Mouse (Mus musculus) limb, embryonic 13.5 days (tissue): ENCODE measurements around the gene Trp73. TPM values are rescaled to one million over a fixed set of nuclear protein-coding genes. Genes with fewer than 3 reads are reported as not detected.

Experiments
- ATAC-seq: fragments of 200-750 bp; cut with Nextera tagmentation; 2 replicates; pipeline ENCODE4 v1.8.0; 2017; ENCODE audit warnings: low read depth, moderate number of reproducible peaks, moderate TSS enrichment; ENCODE audit not compliant: low FRiP score
- H3K27ac ChIP-seq: fragments of 300-500 bp; sonication (generic); 2 replicates; pipeline ENCODE4 v1.5.1; 2015; ENCODE audit warnings: inconsistent platforms, mild to moderate bottlenecking, moderate library complexity
- H3K27me3 ChIP-seq: fragments of 300-500 bp; sonication (generic); 2 replicates; pipeline ENCODE4 v1.6.1; 2015; ENCODE audit warnings: mild to moderate bottlenecking, inconsistent platforms
- H3K36me3 ChIP-seq: fragments of 300-500 bp; sonication (generic); 2 replicates; pipeline ENCODE4 v1.6.1; 2015; ENCODE audit warnings: inconsistent platforms, mild to moderate bottlenecking, moderate library complexity
- H3K4me1 ChIP-seq: fragments of 300-500 bp; sonication (generic); 2 replicates; pipeline ENCODE4 v1.6.1; 2015; ENCODE audit warnings: inconsistent platforms
- H3K4me2 ChIP-seq: fragments of 300-500 bp; sonication (generic); replicated peaks from 2 replicates; pipeline ENCODE4 v1.6.1; 2015; ENCODE audit warnings: inconsistent platforms, mild to moderate bottlenecking, moderate library complexity
- H3K4me3 ChIP-seq: fragments of 300-500 bp; sonication (generic); 2 replicates; pipeline ENCODE4 v1.5.1; 2015; ENCODE audit warnings: moderate library complexity, mild to moderate bottlenecking, inconsistent platforms
- H3K9ac ChIP-seq: fragments of 300-500 bp; sonication (generic); 2 replicates; pipeline ENCODE4 v1.6.1; 2015; ENCODE audit warnings: mild to moderate bottlenecking, inconsistent platforms
- H3K9me3 ChIP-seq: fragments of 300-500 bp; sonication (generic); 2 replicates; pipeline ENCODE4 v1.6.1; 2016; ENCODE audit warnings: inconsistent platforms
- WGBS: fragments of 180-500 bp; shearing (Covaris S2); methylation state at CpG from one replicate; pipeline ENCODE4 v1.1.7; 2015; 5-methylcytosine and 5-hydroxymethylcytosine counted together
- polyA plus RNA-seq: library from polyadenylated mRNA; unstranded; fragments of >200 nt; fragmentation: Nextera tagmentation; extraction: Ambion mirVana; gene quantifications from 2 replicates; pipeline ENCODE4 v1.2.1, GENCODE M21; 2015

Gene Trp73
- polyA plus RNA-seq, 1 experiment from 2014 or later: 1.7 TPM

DNA sequence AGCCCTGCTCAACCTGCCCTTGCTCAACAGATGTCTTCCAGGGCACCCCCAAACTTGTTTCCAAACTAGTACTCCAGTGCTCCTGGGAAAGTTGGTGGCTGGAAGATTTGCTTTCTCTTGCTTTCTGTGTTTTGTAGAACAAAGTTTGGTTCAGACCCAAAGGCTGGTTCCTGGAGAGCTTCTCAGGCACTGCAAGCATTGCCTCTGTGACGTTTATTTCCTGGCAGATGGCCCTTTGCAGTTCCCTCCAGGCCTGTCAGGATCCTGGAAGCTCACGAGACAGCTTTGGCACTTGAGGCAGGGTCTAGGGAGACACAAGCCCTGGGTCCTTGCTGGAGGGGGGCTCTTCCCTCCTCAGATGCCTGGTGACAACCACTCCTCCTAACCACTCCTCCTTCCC lies 83.3 kb downstream of the Trp73 start:
- WGBS: 46% methylated on average over 2 of the region's 2 CpGs

DNA sequence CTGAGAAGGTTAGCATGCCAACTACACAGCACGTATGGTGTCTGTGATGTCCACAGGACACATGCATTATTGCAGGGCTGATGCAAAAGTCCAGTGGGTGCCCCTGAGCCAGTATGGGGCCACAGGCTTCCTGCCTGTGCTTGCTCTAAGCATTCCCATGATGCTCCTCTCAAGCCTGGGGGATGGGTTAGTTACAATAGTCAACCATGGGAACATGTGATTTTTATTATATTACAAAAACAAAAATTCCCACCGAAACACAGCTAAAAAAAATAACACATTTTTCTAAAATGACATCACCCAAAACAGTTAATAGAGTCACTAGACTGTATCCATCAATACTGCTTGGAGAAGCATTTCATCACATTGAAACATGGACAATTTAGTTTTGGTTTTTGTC lies 84.0 kb downstream of the Trp73 start:
- Histone ChIP-seq H3K4me1 (peaks cover 14% of the 10 kb centered on the region), H3K4me2 (no peak overlapping the region), H3K9ac (no peak overlapping the region), H3K9me3 (no peaks in the 10 kb centered on the region), H3K27me3 (0 out of 2 replicates have a peak, but pooled peaks cover 6% of the 10 kb centered on the region), H3K27ac (no peak overlapping the region), H3K4me3 (no peak overlapping the region), H3K36me3 (no peaks in the 10 kb centered on the region)
- 61% methylated on average over 2 of the region's 2 CpGs for WGBS
- ATAC-seq: no peak

More for the DNA sequence above, 83.3 kb downstream of the Trp73 start:
- no peaks in the 10 kb centered on the region for H3K9me3 ChIP-seq
- H3K27ac ChIP-seq: no peak overlapping the region
- H3K9ac ChIP-seq: no peak overlapping the region
- no peak for ATAC-seq
- H3K4me2 ChIP-seq: no peak overlapping the region
- H3K4me1 ChIP-seq: peaks cover 14% of the 10 kb centered on the region
- H3K36me3 ChIP-seq: no peaks in the 10 kb centered on the region
- no peak overlapping the region for H3K4me3 ChIP-seq
- 0 out of 2 replicates have a peak, but pooled peaks cover 6% of the 10 kb centered on the region for H3K27me3 ChIP-seq

DNA sequence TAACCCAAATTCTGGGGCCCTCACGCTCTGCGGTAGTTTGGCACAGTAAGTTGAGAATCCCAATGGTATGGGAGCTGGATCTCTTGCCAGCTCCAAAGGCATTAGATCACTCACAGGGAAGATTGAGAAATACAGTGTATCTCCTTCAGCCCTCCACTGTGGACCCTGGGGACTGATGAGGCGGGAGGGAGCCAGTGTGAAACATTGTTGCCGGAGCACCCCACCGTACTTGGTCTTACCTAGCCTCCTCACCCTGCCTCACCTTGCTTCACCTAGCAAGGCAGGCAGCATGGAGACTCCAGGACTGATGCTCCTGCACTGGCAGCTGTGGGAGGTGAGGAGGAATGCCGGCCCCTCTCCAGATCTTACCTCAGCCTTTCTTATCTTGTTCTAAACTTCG lies 84.5 kb downstream of the Trp73 start:
- Histone ChIP-seq H3K4me2 (no peak overlapping the region), H3K9ac (no peak overlapping the region), H3K27ac (no peak overlapping the region), H3K4me3 (no peak overlapping the region), H3K36me3 (no peaks in the 10 kb centered on the region), H3K4me1 (peaks cover 14% of the 10 kb centered on the region), H3K9me3 (no peaks in the 10 kb centered on the region), H3K27me3 (0 out of 2 replicates have a peak, but pooled peaks cover 6% of the 10 kb centered on the region)
- WGBS: 86% methylated on average over 7 of the region's 7 CpGs
- ATAC-seq: no peak

DNA sequence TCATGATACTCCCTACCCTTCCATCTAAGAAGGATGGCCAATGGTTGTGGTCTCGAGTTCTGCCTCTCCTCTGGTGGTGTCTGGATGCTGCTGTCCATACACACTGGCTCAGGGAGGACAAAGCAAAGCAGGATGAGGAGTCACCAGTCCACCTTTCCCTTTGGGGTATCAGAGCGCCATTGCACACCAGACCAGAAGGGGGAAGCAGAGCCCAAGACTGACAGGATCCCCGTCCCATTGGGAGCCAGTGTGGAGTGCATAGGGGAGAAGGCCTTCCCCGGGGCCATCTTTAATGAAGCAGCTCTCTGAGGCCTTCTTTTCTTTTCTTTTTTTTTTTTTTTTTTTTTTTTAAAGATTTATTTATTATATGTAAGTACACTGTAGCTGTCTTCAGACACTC lies 86.9 kb downstream of the Trp73 start:
- Histone ChIP-seq H3K9me3 (no peaks in the 10 kb centered on the region), H3K4me1 (peaks cover 14% of the 10 kb centered on the region), H3K4me2 (no peak overlapping the region), H3K9ac (no peak overlapping the region), H3K27ac (no peak overlapping the region), H3K27me3 (no peaks in the 10 kb centered on the region; the same call in 1 of the 2 replicates), H3K4me3 (no peak overlapping the region), H3K36me3 (no peaks in the 10 kb centered on the region)
- ATAC-seq: no peak
- WGBS: 63% methylated on average over 4 of the region's 4 CpGs

DNA sequence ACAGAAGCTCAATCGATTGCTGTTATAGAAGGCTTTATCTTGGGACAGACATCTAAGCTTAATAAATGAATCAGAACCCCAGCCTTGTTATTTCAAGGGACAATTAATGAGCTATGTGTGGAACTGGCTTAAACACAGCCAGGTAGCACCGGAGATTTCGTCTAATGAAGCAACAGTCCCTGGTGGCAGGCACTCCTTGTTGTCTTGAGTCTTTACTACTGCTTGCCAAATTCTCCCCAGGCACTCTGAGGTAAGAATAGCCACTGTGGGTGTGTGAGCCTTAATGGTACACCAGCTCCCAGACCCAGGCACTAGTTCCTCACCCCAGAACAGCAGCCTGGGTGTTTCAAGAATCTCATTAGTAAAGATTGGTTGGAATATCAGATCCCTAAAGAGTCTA lies 88.6 kb downstream of the Trp73 start:
- Histone ChIP-seq H3K27ac (no peak overlapping the region), H3K9ac (no peak overlapping the region), H3K27me3 (no peaks in the 10 kb centered on the region; the same call in 1 of the 2 replicates), H3K4me2 (no peak overlapping the region), H3K4me1 (peaks cover 4% of the 10 kb centered on the region), H3K9me3 (no peaks in the 10 kb centered on the region), H3K36me3 (no peaks in the 10 kb centered on the region), H3K4me3 (no peak overlapping the region)
- no peak for ATAC-seq
- WGBS: 87% methylated on average over 3 of the region's 3 CpGs

DNA sequence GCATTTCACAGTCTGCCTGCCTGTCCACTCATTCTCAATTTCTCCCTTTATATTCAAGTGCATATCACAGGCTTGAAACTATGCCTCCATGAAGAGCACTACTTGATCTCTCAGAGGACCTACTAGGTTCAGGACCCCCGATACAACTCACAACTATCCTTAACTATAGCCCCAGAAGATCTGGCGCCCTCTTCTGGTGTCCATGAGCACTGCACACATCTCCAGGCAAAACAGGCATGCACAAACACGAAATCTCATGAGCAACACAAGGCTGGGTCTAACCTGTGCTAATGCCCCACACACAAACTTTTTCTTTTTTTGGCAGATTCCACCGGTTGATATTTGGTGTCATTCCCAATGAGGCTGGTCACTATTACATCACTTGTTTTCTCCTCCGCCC lies 94.2 kb downstream of the Trp73 start:
- H3K4me1 ChIP-seq: no peaks in the 10 kb centered on the region
- no peak overlapping the region for H3K9ac ChIP-seq
- H3K4me2 ChIP-seq: no peak overlapping the region
- no peak overlapping the region for H3K4me3 ChIP-seq
- ATAC-seq: no peak
- H3K27me3 ChIP-seq: peaks cover under 1% of the 10 kb centered on the region; the same call in 1 of the 2 replicates
- WGBS: 68% methylated on average over 5 of the region's 5 CpGs
- H3K27ac ChIP-seq: no peak overlapping the region
- no peaks in the 10 kb centered on the region for H3K9me3 ChIP-seq
- no peaks in the 10 kb centered on the region for H3K36me3 ChIP-seq

DNA sequence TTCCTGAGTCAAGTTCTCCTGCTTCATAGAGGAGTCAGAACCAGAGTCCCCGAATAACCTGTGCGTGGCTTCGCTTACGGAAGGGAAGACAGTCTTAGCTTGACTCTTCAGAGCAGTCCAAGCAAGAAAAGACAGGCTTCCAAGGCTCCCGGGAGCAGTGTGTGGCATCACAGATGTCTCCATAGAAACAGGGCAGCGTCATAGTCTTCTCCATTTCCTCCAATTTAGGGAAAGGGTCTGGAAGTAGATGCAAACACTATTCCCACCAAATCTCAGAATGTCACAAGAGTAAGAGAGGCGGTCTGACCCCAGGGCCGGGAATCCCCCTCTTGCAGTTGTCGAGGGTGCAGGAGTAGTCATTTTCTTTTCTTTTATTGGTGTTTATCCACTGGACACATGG lies 97.4 kb downstream of the Trp73 start, which contains the start of gene Ccdc27:
Gene Ccdc27, minus strand, starts transcription at position 101 of the 400 bp plus-strand sequence.
- WGBS: 85% methylated on average over 9 of the region's 9 CpGs
- no peak within 1 kb of the TSS for H3K27ac ChIP-seq
- no peak within 1 kb of the TSS for H3K4me3 ChIP-seq
- H3K4me2 ChIP-seq: no peak within 1 kb of the TSS
- H3K27me3 ChIP-seq: peaks cover 6% of the 10 kb centered on the region; the same call in 1 of the 2 replicates
- no peaks in the 10 kb centered on the region for H3K9me3 ChIP-seq
- no peaks in the 10 kb centered on the region for H3K36me3 ChIP-seq
- H3K9ac ChIP-seq: no peak within 1 kb of the TSS
- no peaks in the 10 kb centered on the region for H3K4me1 ChIP-seq
- no peak for ATAC-seq

DNA sequence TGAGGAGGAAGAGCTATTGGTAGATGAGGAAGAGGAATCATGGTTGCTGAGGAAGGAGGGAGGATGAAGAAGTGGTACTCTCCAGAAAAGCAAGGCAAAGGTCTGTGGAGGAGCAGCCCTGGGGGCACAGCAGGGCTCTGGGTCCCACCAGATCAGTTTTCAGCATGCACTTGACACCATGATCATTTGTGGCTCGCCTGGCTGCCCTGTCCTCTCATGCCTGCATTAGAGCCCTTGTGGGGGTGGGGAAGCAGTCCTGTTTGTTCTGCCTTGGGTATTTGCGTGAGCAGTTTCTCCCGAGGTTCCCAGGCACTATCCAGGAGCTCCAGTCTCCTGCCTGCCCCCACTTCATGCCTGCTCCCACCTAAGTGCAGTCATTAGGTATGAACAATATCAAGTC lies 102.9 kb downstream of the Trp73 start:
- H3K4me3 ChIP-seq: no peak overlapping the region

DNA sequence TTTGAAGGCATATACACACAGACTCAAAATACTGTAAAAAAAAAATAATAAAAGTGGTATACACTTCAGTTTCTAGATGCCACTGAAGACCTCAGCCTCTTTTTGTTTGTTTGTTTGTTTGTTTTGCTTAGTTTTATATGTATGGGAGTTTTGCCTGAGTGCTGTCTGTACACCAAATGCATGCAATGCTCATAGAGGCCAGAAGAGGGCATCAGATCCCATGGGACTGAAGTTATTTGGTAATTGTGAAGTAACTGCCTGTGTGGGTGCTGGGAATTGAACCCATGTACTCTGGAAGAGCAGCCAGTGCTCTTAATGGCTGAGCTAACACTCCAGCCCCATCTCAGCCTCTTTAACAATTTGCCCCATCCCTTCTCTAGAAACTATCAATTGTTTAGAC lies 111.4 kb downstream of the Trp73 start:
- no peak overlapping the region for H3K4me3 ChIP-seq
- H3K4me1 ChIP-seq: peaks cover 15% of the 10 kb centered on the region
- H3K27me3 ChIP-seq: peaks cover 49% of the 10 kb centered on the region
- H3K27ac ChIP-seq: no peak overlapping the region
- no peaks in the 10 kb centered on the region for H3K36me3 ChIP-seq
- H3K9me3 ChIP-seq: no peaks in the 10 kb centered on the region
- no peak overlapping the region for H3K4me2 ChIP-seq
- ATAC-seq: no peak
- H3K9ac ChIP-seq: no peak overlapping the region

More for the DNA sequence above, 102.9 kb downstream of the Trp73 start:
- H3K4me2 ChIP-seq: no peak overlapping the region
- no peak overlapping the region for H3K9ac ChIP-seq
- peaks cover 17% of the 10 kb centered on the region; the same call in 1 of the 2 replicates for H3K27me3 ChIP-seq
- WGBS: 28% methylated on average over 3 of the region's 3 CpGs
- no peaks in the 10 kb centered on the region for H3K4me1 ChIP-seq
- no peaks in the 10 kb centered on the region for H3K36me3 ChIP-seq
- no peak for ATAC-seq
- no peaks in the 10 kb centered on the region for H3K9me3 ChIP-seq
- H3K27ac ChIP-seq: no peak overlapping the region

DNA sequence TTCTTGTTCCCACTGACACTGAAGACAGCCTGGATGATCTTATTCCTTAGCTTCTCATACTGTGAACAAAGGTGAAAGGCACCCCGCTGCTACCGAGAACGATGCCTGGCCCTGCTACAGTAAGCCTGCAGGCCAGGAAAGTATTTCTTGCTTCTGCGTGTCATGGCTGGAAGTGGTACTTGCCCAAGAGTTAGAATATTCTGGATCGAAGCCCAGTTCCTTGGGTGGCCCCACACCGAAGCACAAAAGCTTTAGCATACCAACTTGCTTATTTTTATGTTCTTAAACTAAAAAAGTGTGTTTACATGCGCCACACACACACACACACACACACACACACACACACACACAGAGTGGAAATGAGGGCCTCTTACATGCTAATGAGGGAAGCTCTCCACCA lies 111.9 kb downstream of the Trp73 start:
- Histone ChIP-seq H3K27me3 (peaks cover 53% of the 10 kb centered on the region), H3K4me1 (peaks cover 15% of the 10 kb centered on the region), H3K4me3 (no peak overlapping the region), H3K27ac (no peak overlapping the region), H3K9ac (no peak overlapping the region), H3K4me2 (no peak overlapping the region), H3K9me3 (no peaks in the 10 kb centered on the region), H3K36me3 (no peaks in the 10 kb centered on the region)
- no peak for ATAC-seq
- WGBS: 79% methylated on average over 7 of the region's 7 CpGs

DNA sequence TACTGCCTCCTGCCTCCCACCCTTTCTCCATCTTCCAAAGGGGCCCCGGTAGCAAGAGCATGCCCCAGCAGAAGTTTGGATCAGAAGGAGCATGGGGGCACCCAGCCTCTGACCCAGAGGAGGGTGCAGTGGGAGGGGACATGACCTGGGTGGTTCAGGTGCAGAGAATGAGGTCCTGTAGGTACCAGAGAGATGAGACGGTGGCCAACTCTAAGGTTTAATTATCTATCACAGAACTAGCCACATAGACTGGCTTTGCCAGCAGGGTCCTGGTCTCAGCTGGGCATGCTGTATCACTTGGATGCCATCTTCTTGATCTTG lies 113.6 kb downstream of the Trp73 start:
- peak overlapping the region; percentile 62 for H3K9ac ChIP-seq
- WGBS: 16% methylated on average over 2 of the region's 2 CpGs
- H3K4me1 ChIP-seq: peaks cover 15% of the 10 kb centered on the region
- H3K27ac ChIP-seq: no peak overlapping the region
- H3K36me3 ChIP-seq: peaks cover 9% of the 10 kb centered on the region
- peaks cover 55% of the 10 kb centered on the region for H3K27me3 ChIP-seq
- no peak for ATAC-seq
- H3K9me3 ChIP-seq: no peaks in the 10 kb centered on the region
- H3K4me2 ChIP-seq: peak overlapping the region; percentile 73
- peak overlapping the region; percentile 40 for H3K4me3 ChIP-seq

DNA sequence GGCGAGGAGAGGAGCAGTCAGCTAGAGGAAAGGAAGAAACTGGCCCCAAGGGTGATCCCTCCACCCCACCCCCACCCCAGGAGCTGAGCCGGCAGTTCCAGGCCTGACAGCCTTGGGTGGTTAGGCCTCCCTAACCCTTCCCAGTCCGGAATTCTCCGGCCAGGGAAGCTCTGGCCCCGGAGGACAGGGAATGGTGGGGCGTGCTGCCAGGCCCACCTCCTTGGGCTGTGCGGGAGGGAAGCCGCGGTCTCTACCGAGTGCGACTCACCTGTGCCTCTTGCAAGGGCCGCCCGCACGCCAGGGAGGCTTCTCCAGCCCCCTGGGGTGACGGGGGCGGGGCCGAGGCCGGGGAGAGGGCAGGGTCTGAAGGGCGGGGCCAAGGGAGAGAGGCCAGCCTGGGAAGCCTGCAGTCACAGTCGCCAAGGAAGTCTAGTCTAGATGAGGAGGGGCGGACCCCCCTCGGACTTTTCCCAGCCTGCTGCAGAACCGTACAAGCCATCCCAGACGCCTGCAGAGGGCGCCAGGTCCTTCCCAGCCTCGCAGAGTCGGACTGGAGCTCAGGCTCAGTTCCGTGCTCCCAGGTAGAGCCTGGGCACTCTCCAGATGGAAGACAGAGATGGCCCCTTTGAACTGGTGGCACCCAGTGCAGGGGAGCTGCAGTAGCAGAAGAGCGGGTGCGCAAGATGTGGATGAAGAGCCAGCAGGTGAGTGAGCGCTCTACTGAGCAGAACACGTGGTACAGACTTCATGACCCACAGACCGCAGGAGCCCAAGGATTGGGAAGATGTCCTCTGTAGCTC lies 114.2 kb downstream of the Trp73 start, which contains the start of gene Smim1:
Gene Smim1, minus strand, starts transcription at position 590 of the 800 bp plus-strand sequence.
- Histone ChIP-seq H3K36me3 (peaks cover 14% of the 10 kb centered on the region), H3K9ac (peak within 1 kb of the TSS; percentile 62), H3K4me3 (peak within 1 kb of the TSS; percentile 40), H3K27ac (no peak within 1 kb of the TSS; the same call in 1 of the 2 replicates), H3K9me3 (no peaks in the 10 kb centered on the region), H3K4me2 (peak within 1 kb of the TSS; percentile 73), H3K27me3 (peaks cover 53% of the 10 kb centered on the region), H3K4me1 (peaks cover 15% of the 10 kb centered on the region)
- ATAC-seq: peak; percentile 66; the same call in 1 of the 2 replicates
- WGBS: 2% methylated on average over 33 of the region's 33 CpGs
